Mouse (Mus musculus): ENCODE data around the gene Kpna1. TPM values are rescaled to one million over a fixed set of nuclear protein-coding genes. Genes with fewer than 3 reads are reported as not detected.
"Not testable (repeated sequence)": the region's sequence is repeated elsewhere in the genome, so short reads cannot be mapped to it uniquely, and the experiment has no call there.

Gene Kpna1
- polyA plus RNA-seq, 1 experiment: 48.3 TPM

DNA sequence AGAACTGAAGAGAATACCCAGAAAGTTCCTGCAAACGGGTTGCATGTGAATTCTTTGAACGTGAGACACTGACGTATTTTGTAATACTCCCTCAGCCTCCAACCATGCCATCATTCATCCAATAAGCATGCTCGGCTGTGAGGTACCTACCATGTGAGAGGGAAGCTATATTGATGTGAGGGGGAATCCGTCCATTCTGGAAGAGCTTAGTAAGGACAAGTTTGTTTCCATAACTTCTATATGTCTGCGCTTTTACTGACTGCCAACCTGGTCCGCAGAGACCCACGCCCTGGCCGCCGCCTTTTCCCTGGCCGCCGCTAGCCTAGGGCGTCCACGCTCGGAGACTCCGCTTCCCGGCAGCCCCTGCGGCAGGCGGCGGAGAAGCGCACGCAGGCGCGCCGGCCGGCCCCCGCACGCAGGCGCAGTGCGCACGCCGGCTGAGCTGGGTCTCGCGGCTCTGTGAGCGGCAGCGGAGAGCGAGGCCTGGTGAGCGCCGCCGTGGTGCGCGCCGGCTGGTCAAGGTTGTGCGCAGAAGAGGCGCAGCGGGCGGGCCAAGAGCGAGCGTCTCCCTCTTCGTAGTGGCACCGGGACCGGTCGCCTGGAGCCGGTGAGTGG lies 4.5 kb downstream of the Kpna1 start:
- TF ChIP-seq POLR2A (IDR thresholded peaks at IDR 0.05; ENCODE audit: borderline replicate concordance, control insufficient read depth, low read depth, low read length) (peak; percentile 92; the same call in 1 of the 2 replicates), CTCF (IDR thresholded peaks at IDR 0.05; ENCODE audit: control insufficient read depth, insufficient read depth, low read length) (no peak)
- no peaks in the 10 kb centered on the region for H3K4me1 ChIP-seq (ENCODE audit: control insufficient read depth, insufficient read depth, low read length)
- H3K27ac ChIP-seq (ENCODE audit: control insufficient read depth, insufficient read depth, low read depth, low read length, poor library complexity): peak overlapping the region; percentile 99
- WGBS: under 1% methylated on average over 53 of the region's 54 CpGs
- peak overlapping the region; percentile 80 for H3K4me3 ChIP-seq (replicated peaks; ENCODE audit: control insufficient read depth, low read depth, low read length)

DNA sequence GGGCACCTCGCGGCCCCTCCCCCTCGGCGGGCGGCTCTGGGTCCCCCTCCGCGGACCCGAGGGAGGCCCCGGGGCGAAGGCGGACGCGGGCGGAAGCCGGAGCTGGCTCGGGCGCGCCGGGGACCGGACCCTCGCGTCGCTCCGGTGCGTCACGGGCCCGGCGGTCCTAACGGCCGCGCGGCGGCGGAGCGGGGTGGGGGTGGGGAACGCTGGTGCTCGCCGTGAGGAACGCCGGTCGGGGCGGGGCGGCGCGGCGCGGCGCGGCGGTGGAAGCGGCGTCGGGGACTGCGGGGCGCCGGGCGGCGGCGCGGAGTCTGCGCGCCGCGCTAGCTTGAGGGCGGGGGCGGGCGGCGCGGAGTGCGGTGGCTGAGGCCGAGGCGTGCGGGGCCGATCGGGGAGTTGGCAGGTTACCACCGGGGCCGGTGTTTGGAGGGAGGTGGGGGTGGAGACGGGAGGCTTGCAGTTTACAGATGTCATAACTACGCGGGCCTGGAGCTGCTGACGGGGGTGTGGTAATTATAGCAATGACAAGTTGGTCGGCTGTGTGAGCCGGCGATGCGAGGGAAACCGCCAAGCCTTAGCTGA lies 5.1 kb downstream of the Kpna1 start:
- WGBS: 1% methylated on average over 84 of the region's 86 CpGs
- H3K4me1 ChIP-seq (ENCODE audit: control insufficient read depth, insufficient read depth, low read length): no peaks in the 10 kb centered on the region
- H3K4me3 ChIP-seq (replicated peaks; ENCODE audit: control insufficient read depth, low read depth, low read length): peak overlapping the region; percentile 80
- H3K27ac ChIP-seq (ENCODE audit: control insufficient read depth, insufficient read depth, low read depth, low read length, poor library complexity): peak overlapping the region; percentile 99
- TF ChIP-seq CTCF (IDR thresholded peaks at IDR 0.05; ENCODE audit: control insufficient read depth, insufficient read depth, low read length): no peak
- TF ChIP-seq POLR2A (IDR thresholded peaks at IDR 0.05; ENCODE audit: borderline replicate concordance, control insufficient read depth, low read depth, low read length): no peak

DNA sequence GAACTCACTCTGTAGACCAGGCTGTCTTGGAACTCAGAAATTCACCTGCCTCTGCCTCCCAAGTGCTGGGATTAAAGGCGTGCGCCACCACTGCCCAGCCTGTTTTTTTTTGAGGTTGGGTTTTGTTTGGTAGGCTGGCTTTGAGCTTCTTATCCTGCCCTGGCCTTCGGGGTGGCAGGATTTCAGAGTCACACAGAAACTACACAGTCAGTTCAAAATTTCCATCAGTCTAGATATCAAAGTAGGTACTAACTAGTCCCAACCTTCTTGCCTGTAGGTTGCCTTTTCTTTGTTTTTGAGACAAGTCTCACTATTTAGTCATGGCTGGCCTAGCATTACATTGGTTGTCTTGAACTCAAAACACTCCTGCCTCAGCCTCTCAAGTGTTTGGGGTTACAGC lies 5.9 kb downstream of the Kpna1 start:
- peak overlapping the region; percentile 8 for H3K4me3 ChIP-seq (replicated peaks; ENCODE audit: control insufficient read depth, low read depth, low read length)
- H3K4me1 ChIP-seq (ENCODE audit: control insufficient read depth, insufficient read depth, low read length): no peaks in the 10 kb centered on the region
- no peak overlapping the region for H3K27ac ChIP-seq (ENCODE audit: control insufficient read depth, insufficient read depth, low read depth, low read length, poor library complexity)
- TF ChIP-seq CTCF (IDR thresholded peaks at IDR 0.05; ENCODE audit: control insufficient read depth, insufficient read depth, low read length) (no peak), POLR2A (IDR thresholded peaks at IDR 0.05; ENCODE audit: borderline replicate concordance, control insufficient read depth, low read depth, low read length) (no peak)
- WGBS: 26% methylated on average over 3 of the region's 3 CpGs

DNA sequence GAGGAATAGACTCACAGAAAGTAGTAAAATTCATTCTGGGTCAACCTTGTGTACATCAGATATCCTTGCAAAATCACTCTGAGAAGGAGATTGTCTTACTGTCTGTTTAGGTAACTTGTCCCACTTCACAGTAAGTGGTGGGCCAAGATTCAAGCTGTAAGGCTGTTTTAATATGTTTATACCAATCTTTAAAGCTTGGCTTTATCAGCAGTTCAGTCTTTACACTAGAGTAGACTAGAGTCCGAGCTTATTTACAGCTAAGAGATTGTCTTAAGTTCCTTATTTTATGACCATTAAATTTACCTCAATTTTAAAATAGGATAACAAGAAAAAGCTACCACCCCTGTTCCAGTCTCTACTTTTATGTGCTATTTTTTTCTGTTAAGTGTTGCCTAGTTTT lies 9.4 kb downstream of the Kpna1 start:
- Histone ChIP-seq H3K4me1 (ENCODE audit: control insufficient read depth, insufficient read depth, low read length) (no peaks in the 10 kb centered on the region; the same call in 1 of the 2 replicates), H3K4me3 (replicated peaks; ENCODE audit: control insufficient read depth, low read depth, low read length) (no peak overlapping the region), H3K27ac (ENCODE audit: control insufficient read depth, insufficient read depth, low read depth, low read length, poor library complexity) (no peak overlapping the region)
- TF ChIP-seq POLR2A (IDR thresholded peaks at IDR 0.05; ENCODE audit: borderline replicate concordance, control insufficient read depth, low read depth, low read length): no peak
- TF ChIP-seq CTCF (IDR thresholded peaks at IDR 0.05; ENCODE audit: control insufficient read depth, insufficient read depth, low read length): no peak
- 51% methylated on average over 1 of the region's 1 CpGs for WGBS

DNA sequence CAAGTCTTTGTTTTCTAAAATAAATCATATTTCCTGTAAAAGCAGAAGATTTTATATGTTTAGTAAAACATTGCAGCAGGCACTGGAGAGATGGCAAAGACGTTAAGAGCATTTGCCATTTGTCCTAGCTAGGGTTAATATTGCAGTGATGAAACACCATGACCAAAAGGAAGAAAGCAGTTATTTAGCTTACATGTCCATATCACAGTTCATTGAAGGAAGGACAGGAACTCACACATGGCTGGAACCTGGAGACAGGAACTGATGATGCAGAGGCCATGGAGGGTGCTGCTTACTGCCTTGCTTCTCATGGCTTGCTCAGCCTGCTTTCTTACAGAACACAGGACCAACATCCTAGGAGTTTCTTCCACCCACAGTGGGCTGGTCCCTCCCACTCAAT lies 13.8 kb downstream of the Kpna1 start:
- Histone ChIP-seq H3K27ac (ENCODE audit: control insufficient read depth, insufficient read depth, low read depth, low read length, poor library complexity) (no peak overlapping the region), H3K4me1 (ENCODE audit: control insufficient read depth, insufficient read depth, low read length) (no peaks in the 10 kb centered on the region; the same call in 1 of the 2 replicates), H3K4me3 (replicated peaks; ENCODE audit: control insufficient read depth, low read depth, low read length) (no peak overlapping the region)
- WGBS: 37% methylated on average over 1 of the region's 1 CpGs
- TF ChIP-seq POLR2A (IDR thresholded peaks at IDR 0.05; ENCODE audit: borderline replicate concordance, control insufficient read depth, low read depth, low read length) (no peak), CTCF (IDR thresholded peaks at IDR 0.05; ENCODE audit: control insufficient read depth, insufficient read depth, low read length) (no peak)

DNA sequence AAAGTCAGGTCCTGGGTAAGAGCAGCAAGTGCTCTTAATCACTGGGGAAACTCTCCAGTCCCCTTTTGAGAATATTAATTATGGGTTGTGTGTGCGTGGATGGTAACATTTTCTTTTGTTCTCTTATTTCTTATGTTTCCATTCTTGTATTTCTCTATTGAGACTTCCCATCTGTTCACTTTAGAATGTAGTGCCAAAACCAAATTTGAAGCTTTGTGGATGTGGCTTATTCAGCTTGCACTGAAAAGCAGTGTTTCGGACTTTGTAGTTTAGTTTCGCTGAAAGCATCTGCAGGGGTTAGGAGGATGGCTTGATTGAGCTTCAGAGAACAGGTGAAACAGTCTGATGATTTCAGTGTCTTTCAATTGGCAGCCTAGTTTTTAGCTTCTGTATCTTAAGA lies 14.8 kb downstream of the Kpna1 start:
- no peak overlapping the region for H3K4me3 ChIP-seq (replicated peaks; ENCODE audit: control insufficient read depth, low read depth, low read length)
- WGBS: 94% methylated on average over 3 of the region's 3 CpGs
- H3K4me1 ChIP-seq (ENCODE audit: control insufficient read depth, insufficient read depth, low read length): no peaks in the 10 kb centered on the region; the same call in 1 of the 2 replicates
- TF ChIP-seq POLR2A (IDR thresholded peaks at IDR 0.05; ENCODE audit: borderline replicate concordance, control insufficient read depth, low read depth, low read length): no peak
- no peak for TF ChIP-seq CTCF (IDR thresholded peaks at IDR 0.05; ENCODE audit: control insufficient read depth, insufficient read depth, low read length)
- H3K27ac ChIP-seq (ENCODE audit: control insufficient read depth, insufficient read depth, low read depth, low read length, poor library complexity): no peak overlapping the region

DNA sequence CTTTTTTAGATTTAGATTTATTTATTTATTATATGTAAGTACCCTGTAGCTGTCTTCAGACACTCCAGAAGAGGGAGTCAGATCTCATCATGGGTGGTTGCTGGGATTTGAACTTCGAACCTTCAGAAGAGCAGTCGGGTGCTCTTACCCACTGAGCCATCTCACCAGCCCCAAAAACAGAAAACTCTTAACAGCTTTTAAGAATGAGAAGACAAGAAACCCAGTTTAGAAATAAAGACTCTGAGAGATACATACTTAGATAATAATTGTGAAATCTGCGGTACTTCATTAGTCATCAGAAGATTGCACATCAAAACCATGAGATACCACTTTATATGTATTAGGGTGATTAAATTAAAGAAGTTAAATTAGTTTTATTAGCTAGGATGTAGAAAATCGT lies 20.3 kb downstream of the Kpna1 start:
- not testable (repeated sequence) for H3K4me1 ChIP-seq (ENCODE audit: control insufficient read depth, insufficient read depth, low read length); H3K4me3 ChIP-seq (replicated peaks; ENCODE audit: control insufficient read depth, low read depth, low read length); H3K27ac ChIP-seq (ENCODE audit: control insufficient read depth, insufficient read depth, low read depth, low read length, poor library complexity)
- 82% methylated on average over 4 of the region's 4 CpGs for WGBS

DNA sequence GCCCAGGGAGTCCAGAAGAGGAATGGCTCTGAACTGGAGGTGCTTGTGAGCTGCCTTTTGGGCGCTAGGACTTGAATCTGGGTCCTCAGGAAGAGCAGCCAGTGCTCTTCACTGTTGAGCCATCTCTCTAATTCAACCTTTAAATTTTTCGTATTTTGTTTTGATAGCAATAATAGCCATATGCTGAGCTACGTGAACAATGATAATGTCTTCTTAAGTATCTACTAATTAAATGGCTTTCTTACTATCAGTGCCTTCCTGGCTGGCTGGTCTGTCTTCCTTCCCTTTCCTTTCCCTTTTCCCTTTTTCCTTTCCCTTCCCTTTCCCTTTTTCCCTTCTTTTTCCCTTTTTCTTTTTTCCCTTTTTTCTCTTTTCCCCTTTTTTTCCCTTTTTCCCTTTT lies 29.8 kb downstream of the Kpna1 start:
- H3K4me1 ChIP-seq (ENCODE audit: control insufficient read depth, insufficient read depth, low read length): no peaks in the 10 kb centered on the region
- WGBS: 89% methylated on average over 3 of the region's 3 CpGs
- H3K27ac ChIP-seq (ENCODE audit: control insufficient read depth, insufficient read depth, low read depth, low read length, poor library complexity): no peak overlapping the region
- H3K4me3 ChIP-seq (replicated peaks; ENCODE audit: control insufficient read depth, low read depth, low read length): no peak overlapping the region
- TF ChIP-seq POLR2A (IDR thresholded peaks at IDR 0.05; ENCODE audit: borderline replicate concordance, control insufficient read depth, low read depth, low read length) (no peak), CTCF (IDR thresholded peaks at IDR 0.05; ENCODE audit: control insufficient read depth, insufficient read depth, low read length) (no peak)

DNA sequence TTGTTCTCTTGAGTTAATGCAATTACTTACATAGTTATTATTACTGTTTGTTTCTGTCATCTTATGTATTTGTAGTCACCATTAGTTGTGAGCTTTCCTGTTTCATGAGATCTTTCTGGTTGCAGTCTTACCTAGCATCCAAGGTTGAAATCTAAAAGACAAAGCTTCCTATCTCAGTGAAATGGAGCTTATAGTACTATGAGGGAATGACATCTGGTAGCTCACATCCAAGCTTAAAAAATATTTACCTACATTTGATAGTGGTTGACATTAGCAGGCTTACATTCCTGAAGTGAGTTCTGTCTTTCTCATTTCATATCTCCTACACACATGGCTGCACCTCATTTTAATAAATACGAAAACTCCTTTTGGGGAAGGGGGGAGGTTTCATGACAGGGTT lies 37.8 kb downstream of the Kpna1 start:
- H3K4me3 ChIP-seq (replicated peaks; ENCODE audit: control insufficient read depth, low read depth, low read length): no peak overlapping the region
- H3K27ac ChIP-seq (ENCODE audit: control insufficient read depth, insufficient read depth, low read depth, low read length, poor library complexity): no peak overlapping the region
- WGBS: 86% methylated on average over 1 of the region's 1 CpGs
- H3K4me1 ChIP-seq (ENCODE audit: control insufficient read depth, insufficient read depth, low read length): no peaks in the 10 kb centered on the region
- TF ChIP-seq POLR2A (IDR thresholded peaks at IDR 0.05; ENCODE audit: borderline replicate concordance, control insufficient read depth, low read depth, low read length): no peak
- TF ChIP-seq CTCF (IDR thresholded peaks at IDR 0.05; ENCODE audit: control insufficient read depth, insufficient read depth, low read length): no peak

DNA sequence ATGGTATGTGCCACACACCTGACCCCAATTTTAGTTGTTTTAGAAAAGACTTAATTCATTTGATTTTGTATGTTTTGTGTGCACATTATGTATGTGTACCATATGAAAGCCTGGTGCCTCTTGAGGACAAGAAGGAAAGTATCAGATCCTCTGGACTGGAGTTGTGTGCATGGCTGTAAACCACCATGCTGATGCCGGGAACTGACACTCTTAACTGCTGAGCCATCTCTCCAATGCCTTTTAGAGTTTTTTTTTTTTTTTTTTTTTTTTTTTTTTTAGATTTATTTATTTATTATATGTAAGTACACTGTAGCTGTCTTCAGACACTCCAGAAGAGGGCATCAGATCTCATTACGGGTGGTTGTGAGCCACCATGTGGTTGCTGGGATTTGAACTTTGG lies 49.6 kb downstream of the Kpna1 start:
- not testable (repeated sequence) for H3K27ac ChIP-seq (ENCODE audit: control insufficient read depth, insufficient read depth, low read depth, low read length, poor library complexity); H3K4me3 ChIP-seq (replicated peaks; ENCODE audit: control insufficient read depth, low read depth, low read length); H3K4me1 ChIP-seq (ENCODE audit: control insufficient read depth, insufficient read depth, low read length)
- WGBS: 84% methylated on average over 1 of the region's 2 CpGs
